Mouse (Mus musculus): Measurements from ENCODE around the gene Fbrsl1. TPM values are rescaled to one million over a fixed set of nuclear protein-coding genes. Genes with fewer than 3 reads are reported as not detected.

The Fbrsl1 gene
- 27.7 and 31.4 TPM in 2 replicates for polyA plus RNA-seq (2016; fragmentation: Nextera tagmentation; extraction: Ambion mirVana)

- Histone ChIP-seq H3K4me2 (peak within 1 kb of the TSS; percentile 90), H3K27ac (peak within 1 kb of the TSS; percentile 70), H3K36me3 (no peaks in the 10 kb centered on the region), H3K4me3 (replicated peaks) (peak within 1 kb of the TSS; percentile 95), H3K9ac (replicated peaks) (peak within 1 kb of the TSS; percentile 86), H3K9me3 (no peaks in the 10 kb centered on the region), H3K27me3 (peaks cover 6% of the 10 kb centered on the region; the same call in 1 of the 2 replicates), H3K4me1 (replicated peaks) (peaks cover 22% of the 10 kb centered on the region)
- peak; percentile 96 for ATAC-seq (ENCODE audit: insufficient number of reproducible peaks, insufficient read depth, low FRiP score, low TSS enrichment, low read depth)
- 1% methylated on average over 45 of the region's 46 CpGs for WGBS
Measured at GRCm38 (mm10) chr5:110448436-110449134, at the start of gene Fbrsl1. Gene Fbrsl1 (minus strand): TSS chr5:110448503.

GRCm38 (mm10) chr5:110498071-110498470 is 49.8 kb upstream of the Fbrsl1 start:
- H3K9me3 ChIP-seq = no peaks in the 10 kb centered on the region
- no peak for ATAC-seq (ENCODE audit: insufficient number of reproducible peaks, insufficient read depth, low FRiP score, low TSS enrichment, low read depth)
- no peaks in the 10 kb centered on the region for H3K36me3 ChIP-seq
- no peak overlapping the region for H3K27ac ChIP-seq
- no peak overlapping the region for H3K4me3 ChIP-seq (replicated peaks)
- no peaks in the 10 kb centered on the region for H3K4me1 ChIP-seq (replicated peaks)
- no peak overlapping the region for H3K4me2 ChIP-seq
- no peak overlapping the region for H3K9ac ChIP-seq (replicated peaks)
- 53% methylated on average over 10 of the region's 10 CpGs for WGBS
- H3K27me3 ChIP-seq = peaks cover 14% of the 10 kb centered on the region

GRCm38 (mm10) chr5:110497556-110497955 is 49.3 kb upstream of the Fbrsl1 start:
- Histone ChIP-seq H3K9ac (replicated peaks) (no peak overlapping the region), H3K27me3 (peaks cover 14% of the 10 kb centered on the region), H3K27ac (no peak overlapping the region), H3K4me2 (no peak overlapping the region), H3K4me3 (replicated peaks) (no peak overlapping the region), H3K36me3 (no peaks in the 10 kb centered on the region), H3K4me1 (replicated peaks) (no peaks in the 10 kb centered on the region), H3K9me3 (no peaks in the 10 kb centered on the region)
- ATAC-seq (ENCODE audit: insufficient number of reproducible peaks, insufficient read depth, low FRiP score, low TSS enrichment, low read depth) = no peak
- WGBS = 80% methylated on average over 5 of the region's 5 CpGs

- H3K9me3 ChIP-seq = no peaks in the 10 kb centered on the region
- 57% methylated on average over 6 of the region's 6 CpGs for WGBS
- H3K4me2 ChIP-seq = no peak overlapping the region
- no peaks in the 10 kb centered on the region for H3K36me3 ChIP-seq
- no peak overlapping the region for H3K4me3 ChIP-seq (replicated peaks)
- H3K27ac ChIP-seq = no peak overlapping the region
- H3K9ac ChIP-seq (replicated peaks) = no peak overlapping the region
- H3K4me1 ChIP-seq (replicated peaks) = no peaks in the 10 kb centered on the region
- ATAC-seq (ENCODE audit: insufficient number of reproducible peaks, insufficient read depth, low FRiP score, low TSS enrichment, low read depth) = no peak
- H3K27me3 ChIP-seq = peaks cover 10% of the 10 kb centered on the region
Measured at GRCm38 (mm10) chr5:110495051-110495450, 46.7 kb upstream of the Fbrsl1 start.

- 79% methylated on average over 4 of the region's 4 CpGs for WGBS
- no peaks in the 10 kb centered on the region for H3K4me1 ChIP-seq (replicated peaks)
- no peaks in the 10 kb centered on the region for H3K36me3 ChIP-seq
- no peaks in the 10 kb centered on the region for H3K9me3 ChIP-seq
- no peak overlapping the region for H3K27ac ChIP-seq
- ATAC-seq (ENCODE audit: insufficient number of reproducible peaks, insufficient read depth, low FRiP score, low TSS enrichment, low read depth) = no peak
- H3K4me3 ChIP-seq (replicated peaks) = no peak overlapping the region
- H3K9ac ChIP-seq (replicated peaks) = no peak overlapping the region
- peaks cover 10% of the 10 kb centered on the region for H3K27me3 ChIP-seq
- H3K4me2 ChIP-seq = no peak overlapping the region
Measured at GRCm38 (mm10) chr5:110494396-110494795, 46.1 kb upstream of the Fbrsl1 start.

- Histone ChIP-seq H3K27ac (no peak overlapping the region), H3K36me3 (no peaks in the 10 kb centered on the region), H3K4me3 (replicated peaks) (no peak overlapping the region), H3K9me3 (no peaks in the 10 kb centered on the region), H3K4me2 (no peak overlapping the region), H3K9ac (replicated peaks) (no peak overlapping the region), H3K27me3 (peaks cover 6% of the 10 kb centered on the region), H3K4me1 (replicated peaks) (no peaks in the 10 kb centered on the region)
- 3% methylated on average over 4 of the region's 4 CpGs for WGBS
- 0 out of 2 replicates have a peak, but pooled peaks have one; percentile 70 for ATAC-seq (ENCODE audit: insufficient number of reproducible peaks, insufficient read depth, low FRiP score, low TSS enrichment, low read depth)
Measured at GRCm38 (mm10) chr5:110493785-110494184, 45.5 kb upstream of the Fbrsl1 start.

- Histone ChIP-seq H3K27me3 (no peaks in the 10 kb centered on the region; the same call in 1 of the 2 replicates), H3K4me2 (no peak overlapping the region), H3K9ac (replicated peaks) (no peak overlapping the region), H3K9me3 (no peaks in the 10 kb centered on the region), H3K27ac (no peak overlapping the region), H3K4me3 (replicated peaks) (no peak overlapping the region), H3K36me3 (no peaks in the 10 kb centered on the region), H3K4me1 (replicated peaks) (no peaks in the 10 kb centered on the region; the same call in 1 of the 2 replicates)
- 60% methylated on average over 4 of the region's 4 CpGs for WGBS
- ATAC-seq (ENCODE audit: insufficient number of reproducible peaks, insufficient read depth, low FRiP score, low TSS enrichment, low read depth) = no peak
Measured at GRCm38 (mm10) chr5:110489639-110490038, 41.3 kb upstream of the Fbrsl1 start.

- no peak overlapping the region for H3K4me3 ChIP-seq (replicated peaks)
- no peak overlapping the region for H3K4me2 ChIP-seq
- peaks cover 4% of the 10 kb centered on the region for H3K4me1 ChIP-seq (replicated peaks)
- no peaks in the 10 kb centered on the region; the same call in 1 of the 2 replicates for H3K27me3 ChIP-seq
- ATAC-seq (ENCODE audit: insufficient number of reproducible peaks, insufficient read depth, low FRiP score, low TSS enrichment, low read depth) = no peak
- no peaks in the 10 kb centered on the region for H3K36me3 ChIP-seq
- no peak overlapping the region for H3K27ac ChIP-seq
- no peaks in the 10 kb centered on the region for H3K9me3 ChIP-seq
- H3K9ac ChIP-seq (replicated peaks) = no peak overlapping the region
- WGBS = 21% methylated on average over 1 of the region's 1 CpGs
Measured at GRCm38 (mm10) chr5:110487943-110488342, 39.6 kb upstream of the Fbrsl1 start.

GRCm38 (mm10) chr5:110486674-110487334 is 38.5 kb upstream of the Fbrsl1 start:
- H3K4me3 ChIP-seq (replicated peaks) = no peak overlapping the region
- ATAC-seq (ENCODE audit: insufficient number of reproducible peaks, insufficient read depth, low FRiP score, low TSS enrichment, low read depth) = no peak
- no peak overlapping the region for H3K27ac ChIP-seq
- no peaks in the 10 kb centered on the region for H3K36me3 ChIP-seq
- WGBS = 42% methylated on average over 5 of the region's 5 CpGs
- H3K4me1 ChIP-seq (replicated peaks) = peaks cover 9% of the 10 kb centered on the region
- H3K9ac ChIP-seq (replicated peaks) = no peak overlapping the region; the same call in 1 of the 2 replicates
- H3K4me2 ChIP-seq = no peak overlapping the region
- H3K9me3 ChIP-seq = no peaks in the 10 kb centered on the region
- H3K27me3 ChIP-seq = peaks cover 6% of the 10 kb centered on the region

GRCm38 (mm10) chr5:110484711-110485110 is 36.4 kb upstream of the Fbrsl1 start:
- H3K27me3 ChIP-seq = peaks cover 24% of the 10 kb centered on the region
- H3K27ac ChIP-seq = no peak overlapping the region
- WGBS = 74% methylated on average over 3 of the region's 3 CpGs
- no peak overlapping the region for H3K4me3 ChIP-seq (replicated peaks)
- H3K4me1 ChIP-seq (replicated peaks) = peaks cover 12% of the 10 kb centered on the region
- no peaks in the 10 kb centered on the region for H3K9me3 ChIP-seq
- H3K9ac ChIP-seq (replicated peaks) = no peak overlapping the region
- H3K4me2 ChIP-seq = no peak overlapping the region
- ATAC-seq (ENCODE audit: insufficient number of reproducible peaks, insufficient read depth, low FRiP score, low TSS enrichment, low read depth) = no peak
- no peaks in the 10 kb centered on the region for H3K36me3 ChIP-seq

GRCm38 (mm10) chr5:110479228-110479627 is 30.9 kb upstream of the Fbrsl1 start:
- no peaks in the 10 kb centered on the region for H3K36me3 ChIP-seq
- peaks cover 32% of the 10 kb centered on the region for H3K27me3 ChIP-seq
- no peaks in the 10 kb centered on the region for H3K9me3 ChIP-seq
- H3K9ac ChIP-seq (replicated peaks) = no peak overlapping the region
- WGBS = 76% methylated on average over 8 of the region's 8 CpGs
- ATAC-seq (ENCODE audit: insufficient number of reproducible peaks, insufficient read depth, low FRiP score, low TSS enrichment, low read depth) = no peak
- H3K4me2 ChIP-seq = no peak overlapping the region
- H3K4me3 ChIP-seq (replicated peaks) = no peak overlapping the region
- no peak overlapping the region for H3K27ac ChIP-seq
- H3K4me1 ChIP-seq (replicated peaks) = peaks cover 12% of the 10 kb centered on the region
